Mouse (Mus musculus): ENCODE measurements around the gene Cep78. TPM values are rescaled to one million over a fixed set of nuclear protein-coding genes. Genes with fewer than 3 reads are reported as not detected.
A peak's percentile ranks its signal among the peaks of the same experiment; 100 is the strongest.

Cep78 gene
- total and polyA plus RNA-seq, 2 experiments from 2014 or later, result 23.4 to 27.0 TPM

GRCm38 (mm10) chr19:15924866-15925718, 59.7 kb downstream of the Cep78 start:
- peak; percentile 99 for ATAC-seq
- Histone ChIP-seq H3K36me3 (ENCODE audit: insufficient read depth) (no peaks in the 10 kb centered on the region), H3K4me3 (ENCODE audit: low read depth, low read length) (peak overlapping the region; percentile 61), H3K4me2 (ENCODE audit: low read depth) (peak overlapping the region; percentile 98), H3K27me3 (ENCODE audit: insufficient read depth, low read length) (no peaks in the 10 kb centered on the region), H3K27ac (ENCODE audit: low read depth, low read length) (peak overlapping the region; percentile 77), H3K9me3 (ENCODE audit: low read length) (no peaks in the 10 kb centered on the region), H3K9ac (peak overlapping the region; percentile 58), H3K4me1 (ENCODE audit: insufficient read depth) (peaks cover 13% of the 10 kb centered on the region)
- no peak for TF ChIP-seq CTCF (IDR thresholded peaks at IDR 0.05; ENCODE audit: low read depth)
- 1% methylated on average over 43 of the region's 43 CpGs for WGBS
- DNase-seq, result peak; percentile 93

GRCm38 (mm10) chr19:15924181-15924865, 60.5 kb downstream of the Cep78 start:
- peak overlapping the region; percentile 58 for H3K9ac ChIP-seq
- under 1% methylated on average over 46 of the region's 46 CpGs for WGBS
- ATAC-seq (peak; percentile 65), DNase-seq (peak; percentile 56)
- TF ChIP-seq CTCF (IDR thresholded peaks at IDR 0.05; ENCODE audit: low read depth), result 0 out of 2 replicates have a peak, but pooled peaks have one; percentile 15
- peak overlapping the region; percentile 77 for H3K27ac ChIP-seq (ENCODE audit: low read depth, low read length)
- H3K4me3 ChIP-seq (ENCODE audit: low read depth, low read length), result peak overlapping the region; percentile 61
- H3K36me3 ChIP-seq (ENCODE audit: insufficient read depth), result no peaks in the 10 kb centered on the region
- no peaks in the 10 kb centered on the region for H3K9me3 ChIP-seq (ENCODE audit: low read length)
- no peaks in the 10 kb centered on the region for H3K27me3 ChIP-seq (ENCODE audit: insufficient read depth, low read length)
- H3K4me1 ChIP-seq (ENCODE audit: insufficient read depth), result peaks cover 13% of the 10 kb centered on the region
- peak overlapping the region; percentile 98 for H3K4me2 ChIP-seq (ENCODE audit: low read depth)

- peaks cover 13% of the 10 kb centered on the region for H3K4me1 ChIP-seq (ENCODE audit: insufficient read depth)
Observed at GRCm38 (mm10) chr19:15923426-15923825, 61.4 kb downstream of the Cep78 start.

GRCm38 (mm10) chr19:15919336-15919735, 65.5 kb downstream of the Cep78 start:
- H3K9ac ChIP-seq, result no peak overlapping the region
- H3K9me3 ChIP-seq (ENCODE audit: low read length), result no peaks in the 10 kb centered on the region
- no peak overlapping the region for H3K27ac ChIP-seq (ENCODE audit: low read depth, low read length)
- H3K27me3 ChIP-seq (ENCODE audit: insufficient read depth, low read length), result no peaks in the 10 kb centered on the region
- H3K36me3 ChIP-seq (ENCODE audit: insufficient read depth), result no peaks in the 10 kb centered on the region
- TF ChIP-seq CTCF (IDR thresholded peaks at IDR 0.05; ENCODE audit: low read depth), result no peak
- no peak overlapping the region for H3K4me2 ChIP-seq (ENCODE audit: low read depth)
- DNase-seq (no peak), ATAC-seq (no peak)
- 95% methylated on average over 7 of the region's 7 CpGs for WGBS
- no peak overlapping the region for H3K4me3 ChIP-seq (ENCODE audit: low read depth, low read length)
- H3K4me1 ChIP-seq (ENCODE audit: insufficient read depth), result peaks cover 7% of the 10 kb centered on the region; the same call in 1 of the 2 replicates

More at GRCm38 (mm10) chr19:15923426-15923825, 61.4 kb downstream of the Cep78 start:
- H3K27me3 ChIP-seq (ENCODE audit: insufficient read depth, low read length), result no peaks in the 10 kb centered on the region
- H3K36me3 ChIP-seq (ENCODE audit: insufficient read depth), result no peaks in the 10 kb centered on the region
- no peaks in the 10 kb centered on the region for H3K9me3 ChIP-seq (ENCODE audit: low read length)
- no peak overlapping the region for H3K27ac ChIP-seq (ENCODE audit: low read depth, low read length)
- H3K4me3 ChIP-seq (ENCODE audit: low read depth, low read length), result peak overlapping the region; percentile 61
- 23% methylated on average over 9 of the region's 9 CpGs for WGBS
- DNase-seq, result no peak
- no peak for ATAC-seq
- peak overlapping the region; percentile 58; the same call in 1 of the 2 replicates for H3K9ac ChIP-seq
- peak overlapping the region; percentile 98 for H3K4me2 ChIP-seq (ENCODE audit: low read depth)
- TF ChIP-seq CTCF (IDR thresholded peaks at IDR 0.05; ENCODE audit: low read depth), result no peak

GRCm38 (mm10) chr19:15918111-15918510, 66.7 kb downstream of the Cep78 start:
- WGBS, result 96% methylated on average over 7 of the region's 7 CpGs
- Histone ChIP-seq H3K4me2 (ENCODE audit: low read depth) (no peak overlapping the region), H3K9me3 (ENCODE audit: low read length) (no peaks in the 10 kb centered on the region), H3K4me3 (ENCODE audit: low read depth, low read length) (no peak overlapping the region), H3K36me3 (ENCODE audit: insufficient read depth) (0 out of 2 replicates have a peak, but pooled peaks cover 7% of the 10 kb centered on the region), H3K27me3 (ENCODE audit: insufficient read depth, low read length) (no peaks in the 10 kb centered on the region), H3K27ac (ENCODE audit: low read depth, low read length) (no peak overlapping the region), H3K9ac (no peak overlapping the region), H3K4me1 (ENCODE audit: insufficient read depth) (no peaks in the 10 kb centered on the region)
- DNase-seq (no peak), ATAC-seq (no peak)
- no peak for TF ChIP-seq CTCF (IDR thresholded peaks at IDR 0.05; ENCODE audit: low read depth)

- H3K36me3 ChIP-seq (ENCODE audit: insufficient read depth), result 0 out of 2 replicates have a peak, but pooled peaks cover 7% of the 10 kb centered on the region
- no peaks in the 10 kb centered on the region for H3K4me1 ChIP-seq (ENCODE audit: insufficient read depth)
- no peak for TF ChIP-seq CTCF (IDR thresholded peaks at IDR 0.05; ENCODE audit: low read depth)
- no peak overlapping the region for H3K4me3 ChIP-seq (ENCODE audit: low read depth, low read length)
- no peak overlapping the region for H3K27ac ChIP-seq (ENCODE audit: low read depth, low read length)
- DNase-seq, result no peak
- 91% methylated on average over 9 of the region's 9 CpGs for WGBS
- no peaks in the 10 kb centered on the region for H3K27me3 ChIP-seq (ENCODE audit: insufficient read depth, low read length)
- H3K9ac ChIP-seq, result no peak overlapping the region
- no peaks in the 10 kb centered on the region for H3K9me3 ChIP-seq (ENCODE audit: low read length)
- no peak for ATAC-seq
- H3K4me2 ChIP-seq (ENCODE audit: low read depth), result no peak overlapping the region
Observed at GRCm38 (mm10) chr19:15913249-15913997, 71.4 kb downstream of the Cep78 start.
